Mouse (Mus musculus) hindbrain, embryonic 10.5 days (tissue): ENCODE data around the gene Abcg1. TPM values are rescaled to one million over a fixed set of nuclear protein-coding genes. Genes with fewer than 3 reads are reported as not detected.

Experiments used
- DNase-seq: peaks from one replicate; pipeline ENCODE4 v3.0.0-alpha.2; 2017; ENCODE audit warnings: low spot score
- H3K27ac ChIP-seq: fragments of 300-500 bp; sonication (generic); 2 replicates; pipeline ENCODE4 v1.5.1; 2016; ENCODE audit warnings: mild to moderate bottlenecking, moderate library complexity
- H3K27me3 ChIP-seq: fragments of 300-500 bp; sonication (generic); 2 replicates; pipeline ENCODE4 v1.6.1; 2016; ENCODE audit warnings: mild to moderate bottlenecking; ENCODE audit not compliant: poor library complexity, insufficient read depth, severe bottlenecking
- H3K36me3 ChIP-seq: fragments of 300-500 bp; sonication (generic); 2 replicates; pipeline ENCODE4 v1.6.1; 2016; ENCODE audit warnings: mild to moderate bottlenecking, moderate library complexity
- H3K4me1 ChIP-seq: fragments of 300-500 bp; sonication (generic); replicated peaks from 2 replicates; pipeline ENCODE4 v1.6.1; 2016; ENCODE audit warnings: mild to moderate bottlenecking
- H3K4me3 ChIP-seq: fragments of 300-500 bp; sonication (generic); 2 replicates; pipeline ENCODE4 v1.5.1; 2016; ENCODE audit warnings: mild to moderate bottlenecking, moderate library complexity
- H3K9me3 ChIP-seq: fragments of 300-500 bp; sonication (generic); 2 replicates; pipeline ENCODE4 v1.6.1; 2016; ENCODE audit warnings: mild to moderate bottlenecking, moderate library complexity
- WGBS: fragments of 180-500 bp; shearing (Covaris S2); methylation state at CpG from one replicate; pipeline ENCODE4 v1.1.7; 2016; 5-methylcytosine and 5-hydroxymethylcytosine counted together
- polyA plus RNA-seq: library from polyadenylated mRNA; unstranded; fragments of >200 nt; fragmentation: Nextera tagmentation; extraction: Ambion mirVana; gene quantifications from 2 replicates; pipeline ENCODE4 v1.2.1, GENCODE M21; 2016

The Abcg1 gene
- polyA plus RNA-seq, 1 experiment from 2014 or later, result 9.7 TPM

- Histone ChIP-seq H3K36me3 (no peaks in the 10 kb centered on the region), H3K27me3 (peaks cover 50% of the 10 kb centered on the region), H3K27ac (peak overlapping the region; percentile 81), H3K9me3 (peaks cover 5% of the 10 kb centered on the region), H3K4me1 (peaks cover 48% of the 10 kb centered on the region), H3K4me3 (peak overlapping the region; percentile 65)
- DNase-seq, result peak; percentile 46
- 5% methylated on average over 13 of the region's 13 CpGs for WGBS
Measured at GRCm38 (mm10) chr17:31058745-31059085, 1.2 kb downstream of the Abcg1 start.

- no peaks in the 10 kb centered on the region for H3K9me3 ChIP-seq
- peaks cover 50% of the 10 kb centered on the region for H3K27me3 ChIP-seq
- peaks cover 48% of the 10 kb centered on the region for H3K4me1 ChIP-seq
- no peak overlapping the region for H3K4me3 ChIP-seq
- WGBS, result 68% methylated on average over 4 of the region's 4 CpGs
- 0 out of 2 replicates have a peak overlapping the region, but pooled peaks have one; percentile 23 for H3K27ac ChIP-seq
- no peak for DNase-seq
- H3K36me3 ChIP-seq, result no peaks in the 10 kb centered on the region
Measured at GRCm38 (mm10) chr17:31060196-31060587, 2.7 kb downstream of the Abcg1 start.

- WGBS, result 71% methylated on average over 13 of the region's 13 CpGs
- Histone ChIP-seq H3K9me3 (no peaks in the 10 kb centered on the region), H3K4me1 (peaks cover 48% of the 10 kb centered on the region), H3K36me3 (no peaks in the 10 kb centered on the region), H3K27ac (0 out of 2 replicates have a peak overlapping the region, but pooled peaks have one; percentile 23), H3K4me3 (no peak overlapping the region), H3K27me3 (peaks cover 47% of the 10 kb centered on the region)
- DNase-seq, result no peak
Measured at GRCm38 (mm10) chr17:31060588-31061345, 3.3 kb downstream of the Abcg1 start.

- Histone ChIP-seq H3K36me3 (no peaks in the 10 kb centered on the region), H3K27me3 (peaks cover 43% of the 10 kb centered on the region), H3K9me3 (no peaks in the 10 kb centered on the region), H3K4me3 (no peak overlapping the region), H3K27ac (peak overlapping the region; percentile 50), H3K4me1 (peaks cover 48% of the 10 kb centered on the region)
- WGBS, result 86% methylated on average over 3 of the region's 3 CpGs
- no peak for DNase-seq
Measured at GRCm38 (mm10) chr17:31061346-31062095, 4.0 kb downstream of the Abcg1 start.

- WGBS, result 75% methylated on average over 6 of the region's 6 CpGs
- H3K4me3 ChIP-seq, result no peak overlapping the region
- peaks cover 48% of the 10 kb centered on the region for H3K4me1 ChIP-seq
- DNase-seq, result no peak
- H3K27me3 ChIP-seq, result no peaks in the 10 kb centered on the region
- H3K27ac ChIP-seq, result no peak overlapping the region
- no peaks in the 10 kb centered on the region for H3K9me3 ChIP-seq
- H3K36me3 ChIP-seq, result no peaks in the 10 kb centered on the region; the same call in 1 of the 2 replicates
Measured at GRCm38 (mm10) chr17:31066058-31066457, 8.6 kb downstream of the Abcg1 start.

GRCm38 (mm10) chr17:31067051-31067450 is 9.6 kb downstream of the Abcg1 start:
- 74% methylated on average over 11 of the region's 11 CpGs for WGBS
- Histone ChIP-seq H3K27ac (peak overlapping the region; percentile 60), H3K9me3 (no peaks in the 10 kb centered on the region), H3K27me3 (no peaks in the 10 kb centered on the region; the same call in 1 of the 2 replicates), H3K4me1 (peaks cover 53% of the 10 kb centered on the region), H3K36me3 (no peaks in the 10 kb centered on the region; the same call in 1 of the 2 replicates), H3K4me3 (no peak overlapping the region)
- DNase-seq, result no peak

- Histone ChIP-seq H3K36me3 (no peaks in the 10 kb centered on the region; the same call in 1 of the 2 replicates), H3K9me3 (no peaks in the 10 kb centered on the region), H3K27me3 (no peaks in the 10 kb centered on the region; the same call in 1 of the 2 replicates), H3K4me3 (no peak overlapping the region), H3K4me1 (peaks cover 73% of the 10 kb centered on the region), H3K27ac (0 out of 2 replicates have a peak overlapping the region, but pooled peaks have one; percentile 5)
- no peak for DNase-seq
- WGBS, result 75% methylated on average over 6 of the region's 6 CpGs
Measured at GRCm38 (mm10) chr17:31069121-31069520, 11.6 kb downstream of the Abcg1 start.

GRCm38 (mm10) chr17:31069845-31070244 is 12.4 kb downstream of the Abcg1 start:
- Histone ChIP-seq H3K27ac (0 out of 2 replicates have a peak overlapping the region, but pooled peaks have one; percentile 8), H3K4me3 (no peak overlapping the region), H3K4me1 (peaks cover 81% of the 10 kb centered on the region), H3K36me3 (no peaks in the 10 kb centered on the region; the same call in 1 of the 2 replicates), H3K9me3 (no peaks in the 10 kb centered on the region), H3K27me3 (no peaks in the 10 kb centered on the region; the same call in 1 of the 2 replicates)
- 93% methylated on average over 4 of the region's 4 CpGs for WGBS
- no peak for DNase-seq

GRCm38 (mm10) chr17:31070403-31071185 is 13.1 kb downstream of the Abcg1 start:
- Histone ChIP-seq H3K36me3 (no peaks in the 10 kb centered on the region; the same call in 1 of the 2 replicates), H3K9me3 (no peaks in the 10 kb centered on the region), H3K4me1 (peaks cover 88% of the 10 kb centered on the region), H3K4me3 (no peak overlapping the region), H3K27ac (no peak overlapping the region), H3K27me3 (no peaks in the 10 kb centered on the region; the same call in 1 of the 2 replicates)
- DNase-seq, result no peak
- WGBS, result 62% methylated on average over 6 of the region's 6 CpGs

- 65% methylated on average over 18 of the region's 18 CpGs for WGBS
- H3K4me1 ChIP-seq, result peaks cover 88% of the 10 kb centered on the region
- H3K27me3 ChIP-seq, result no peaks in the 10 kb centered on the region; the same call in 1 of the 2 replicates
- H3K9me3 ChIP-seq, result no peaks in the 10 kb centered on the region
- H3K27ac ChIP-seq, result peak overlapping the region; percentile 78
- DNase-seq, result no peak
- H3K36me3 ChIP-seq, result no peaks in the 10 kb centered on the region; the same call in 1 of the 2 replicates
- no peak overlapping the region for H3K4me3 ChIP-seq
Measured at GRCm38 (mm10) chr17:31071421-31072301, 14.2 kb downstream of the Abcg1 start.

- peak overlapping the region; percentile 78 for H3K27ac ChIP-seq
- H3K36me3 ChIP-seq, result no peaks in the 10 kb centered on the region
- H3K4me1 ChIP-seq, result peaks cover 84% of the 10 kb centered on the region
- DNase-seq, result no peak
- peak overlapping the region; percentile 46 for H3K4me3 ChIP-seq
- WGBS, result 56% methylated on average over 4 of the region's 4 CpGs
- no peaks in the 10 kb centered on the region; the same call in 1 of the 2 replicates for H3K27me3 ChIP-seq
- no peaks in the 10 kb centered on the region for H3K9me3 ChIP-seq
Measured at GRCm38 (mm10) chr17:31072872-31073271, 15.4 kb downstream of the Abcg1 start.
